Mouse (Mus musculus): ENCODE measurements around the gene Olfr576. TPM values are rescaled to one million over a fixed set of nuclear protein-coding genes. Genes with fewer than 3 reads are reported as not detected.

Olfr576 gene
- not detected for total RNA-seq (2021)
- long read RNA-seq, experiment 1: 0 reads
- long read RNA-seq, experiment 2: 0 reads

DNA sequence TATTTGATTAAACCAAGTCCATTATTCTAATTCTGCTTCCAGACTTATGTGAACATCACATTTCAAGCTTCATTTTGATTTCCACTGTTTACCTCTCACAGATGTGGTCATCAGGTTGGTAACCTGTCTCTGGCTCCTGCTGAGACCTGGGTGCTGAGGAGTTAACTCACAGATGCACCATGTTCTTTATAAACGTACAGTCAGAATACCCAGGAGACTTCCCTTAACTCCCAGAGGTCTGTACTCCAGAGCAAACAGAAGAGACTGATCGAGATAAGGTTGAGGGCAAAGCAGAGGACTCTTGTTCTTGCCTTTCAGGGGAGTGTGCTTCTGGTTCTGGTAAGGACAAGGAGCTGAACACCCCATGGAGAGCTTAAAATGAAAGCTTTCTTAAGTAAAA lies at the start of gene Olfr576:
Gene Olfr576, plus strand, starts transcription at position 301 of the 400 bp plus-strand sequence.
- no peak for DNase-seq

DNA sequence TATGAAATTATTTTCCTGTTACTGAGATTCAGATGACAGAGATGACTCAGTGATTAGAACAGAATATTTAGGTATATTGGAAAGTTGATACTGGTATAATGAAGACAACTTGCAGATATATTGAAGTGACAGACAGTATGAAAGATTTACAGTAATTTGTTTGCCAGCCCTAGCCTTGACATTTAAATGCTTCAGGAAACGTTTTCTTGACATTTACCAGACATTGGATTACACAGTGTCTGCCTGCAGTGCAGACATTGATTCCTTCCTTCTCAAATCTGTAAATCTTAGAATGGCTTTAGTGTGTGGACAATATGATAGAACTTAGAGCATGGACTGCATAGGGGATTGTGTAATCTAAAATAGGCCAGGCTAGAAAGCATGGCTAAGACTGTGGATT lies 47.2 kb upstream of the Olfr576 start:
- DNase-seq: no peak

DNA sequence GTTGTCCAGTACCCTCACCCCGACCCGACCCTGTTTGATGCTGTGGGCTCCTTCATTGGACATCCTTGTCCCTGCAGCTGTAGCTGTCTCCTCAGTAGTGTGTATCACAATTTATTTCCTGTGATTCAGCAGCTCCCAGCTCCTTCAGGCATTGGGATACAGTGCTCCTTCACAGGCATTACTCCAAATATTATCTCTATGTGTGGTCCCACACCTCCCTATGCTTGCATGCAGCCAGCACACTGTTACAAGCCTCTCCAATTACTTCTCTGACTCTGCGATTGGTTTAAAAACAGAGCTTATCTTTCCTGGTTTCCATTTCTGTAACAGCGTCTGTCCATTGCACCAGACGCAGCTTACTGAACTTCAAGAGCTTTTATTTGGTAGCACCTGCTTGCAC lies 46.1 kb upstream of the Olfr576 start:
- DNase-seq: no peak

DNA sequence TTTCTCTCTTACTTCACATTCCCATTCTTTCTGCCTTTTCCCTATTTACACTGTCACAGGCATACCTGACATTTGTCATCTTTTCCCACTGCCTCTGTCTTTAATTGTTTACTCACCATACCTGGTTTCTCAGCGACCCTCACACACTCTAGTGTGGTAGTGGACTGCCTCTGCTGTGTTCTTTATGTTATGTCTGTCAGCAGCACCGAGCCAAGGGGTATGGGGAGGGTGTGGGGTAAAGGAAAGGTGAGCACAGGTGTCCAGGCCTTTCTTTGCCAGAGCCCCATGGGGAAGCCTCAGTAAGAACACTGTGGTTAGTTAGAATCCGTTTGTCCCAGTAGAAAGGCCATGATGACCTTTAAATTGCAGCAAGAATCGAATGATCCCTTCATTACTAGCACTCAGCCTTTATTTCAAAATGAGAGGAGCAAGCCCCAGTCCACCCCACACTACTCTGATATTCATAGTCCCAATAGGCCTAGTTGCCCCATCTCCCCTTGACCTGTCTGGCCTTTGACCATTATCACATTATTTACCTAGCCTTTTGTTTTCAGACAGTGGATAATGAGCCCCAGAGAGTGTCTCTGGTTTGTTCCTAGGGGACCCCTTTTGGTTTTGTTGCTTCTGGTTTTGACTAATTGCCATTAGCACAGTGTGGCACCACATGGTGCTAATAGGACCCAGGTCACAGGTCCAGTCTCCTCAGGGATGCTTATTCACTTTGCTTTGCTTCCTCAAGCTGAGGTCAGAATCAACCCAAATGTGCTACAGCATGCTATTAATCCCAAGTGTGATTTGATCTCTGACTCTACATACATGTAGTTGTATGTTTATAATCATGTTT lies 45.2 kb upstream of the Olfr576 start, which contains the start of gene Olfr571:
Gene Olfr571, minus strand, starts transcription at position 505 of the 844 bp plus-strand sequence.
- DNase-seq: no peak

DNA sequence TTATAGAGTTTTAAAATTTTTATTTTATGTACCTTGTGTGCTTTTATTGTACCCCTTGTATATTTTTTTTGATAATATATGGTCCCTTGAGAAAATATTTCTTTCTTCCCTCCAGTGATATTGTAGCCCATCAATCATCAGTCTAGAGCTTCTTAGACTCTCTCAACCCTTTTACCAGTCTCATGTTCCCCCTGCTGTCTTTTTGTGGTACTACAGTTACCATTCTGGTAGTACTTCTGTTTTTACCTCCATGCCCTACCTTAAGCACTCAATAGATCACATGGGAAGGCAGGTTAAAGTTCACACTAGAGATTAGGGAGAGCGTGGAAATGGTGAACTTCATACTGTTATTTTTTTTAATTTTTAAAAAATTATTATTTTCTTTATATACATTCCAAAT lies 42.8 kb upstream of the Olfr576 start:
- no peak for DNase-seq

DNA sequence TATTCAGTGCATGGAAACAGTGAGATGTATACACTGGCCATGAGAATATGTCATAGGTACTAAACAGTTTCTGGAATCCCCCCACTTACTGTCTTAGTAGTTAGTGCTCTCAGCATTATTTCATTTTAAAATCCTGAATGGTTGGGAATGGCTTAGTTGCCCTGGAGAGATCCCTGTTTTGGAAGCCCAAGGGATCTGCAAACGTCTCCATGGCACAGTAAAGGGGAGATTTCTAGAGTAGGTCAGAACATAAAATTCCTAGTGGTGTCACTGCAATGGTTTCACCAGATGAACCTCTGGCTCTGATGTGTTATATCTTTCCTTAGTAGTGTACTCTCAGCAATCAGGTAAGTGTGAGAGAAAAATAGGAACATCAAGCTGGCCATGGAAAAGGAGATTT lies 38.4 kb upstream of the Olfr576 start, which contains the start of gene Olfr572:
Gene Olfr572, plus strand, starts transcription at position 301 of the 400 bp plus-strand sequence.
- DNase-seq: no peak

DNA sequence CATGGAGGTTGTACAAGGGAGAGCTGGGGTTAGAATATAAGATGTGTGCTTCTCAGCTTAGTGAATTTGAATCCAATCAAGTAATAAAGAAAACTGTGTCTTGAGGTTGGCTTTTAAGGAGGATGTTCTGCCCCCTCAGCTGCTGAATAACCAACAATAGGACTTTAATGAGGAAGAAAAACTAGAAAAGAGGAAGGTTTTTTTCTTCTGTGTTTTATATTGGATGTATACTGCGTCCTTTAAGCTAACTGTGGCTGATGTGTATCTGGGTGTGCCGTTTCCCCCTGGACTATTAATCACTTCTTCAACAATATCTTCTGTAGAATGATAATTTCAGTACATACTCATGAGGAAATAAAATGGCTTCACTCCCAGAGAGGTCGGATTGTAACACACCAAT lies 35.4 kb upstream of the Olfr576 start:
- DNase-seq: no peak

DNA sequence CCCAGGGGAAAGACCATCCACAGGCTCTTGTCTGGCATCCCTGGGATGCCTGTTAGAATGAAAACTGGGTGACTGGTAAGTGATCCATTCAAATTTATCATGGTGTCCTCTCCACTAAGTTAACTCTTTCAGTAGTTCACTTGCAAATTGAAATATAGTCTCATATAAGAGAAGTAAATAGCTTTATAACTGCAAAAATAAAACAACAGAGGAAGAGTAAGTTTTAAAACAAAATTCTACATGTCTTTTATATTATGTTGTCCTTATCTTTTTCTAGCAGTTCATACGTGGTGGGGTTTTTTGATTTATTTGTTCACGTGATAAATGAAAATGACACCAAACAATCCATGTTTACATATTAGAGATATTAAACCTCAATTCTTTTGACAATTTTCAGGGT lies 20.0 kb upstream of the Olfr576 start, which contains the start of gene Olfr573-ps1:
Gene Olfr573-ps1, minus strand, starts transcription at position 101 of the 400 bp plus-strand sequence.
- no peak for DNase-seq

DNA sequence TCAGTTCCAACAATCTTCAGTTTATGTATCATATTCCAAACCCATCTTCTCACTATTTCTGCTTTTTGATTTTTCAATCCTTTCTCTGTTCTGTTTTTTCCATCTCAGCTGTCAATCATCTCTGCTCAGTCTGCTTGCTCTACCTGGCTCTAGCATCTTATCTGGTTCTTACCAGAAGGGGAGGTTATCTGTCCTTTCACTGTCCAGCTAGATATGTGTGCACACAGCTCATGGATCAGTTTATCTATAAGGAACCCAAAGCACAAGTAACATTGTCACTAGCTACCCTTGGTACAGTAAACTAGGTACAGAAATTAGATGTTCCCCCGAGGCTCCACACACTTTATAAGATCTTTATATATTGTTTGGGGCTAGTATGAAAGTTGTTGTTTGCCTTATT lies 19.0 kb upstream of the Olfr576 start:
- no peak for DNase-seq

DNA sequence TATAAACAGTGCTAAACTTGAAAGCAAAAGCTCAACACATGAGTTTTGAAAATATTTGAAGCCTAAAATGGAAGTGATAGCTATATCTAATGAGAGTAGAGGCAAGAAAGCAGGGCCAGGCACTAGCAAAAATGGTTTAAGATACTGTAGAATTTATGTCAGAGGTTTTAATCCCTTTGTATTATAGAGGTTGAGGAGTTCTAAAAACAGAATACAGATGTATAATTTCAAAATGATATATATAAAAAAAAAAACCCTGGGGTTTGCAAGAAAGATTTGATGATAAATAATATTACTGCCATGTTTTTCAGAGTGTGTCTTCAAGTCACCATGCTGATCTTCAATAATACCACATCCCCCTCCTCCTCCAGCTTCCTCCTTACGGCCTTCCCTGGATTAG lies 14.3 kb upstream of the Olfr576 start, which contains the start of gene Olfr574:
Gene Olfr574, plus strand, starts transcription at position 301 of the 400 bp plus-strand sequence.
- DNase-seq: no peak

DNA sequence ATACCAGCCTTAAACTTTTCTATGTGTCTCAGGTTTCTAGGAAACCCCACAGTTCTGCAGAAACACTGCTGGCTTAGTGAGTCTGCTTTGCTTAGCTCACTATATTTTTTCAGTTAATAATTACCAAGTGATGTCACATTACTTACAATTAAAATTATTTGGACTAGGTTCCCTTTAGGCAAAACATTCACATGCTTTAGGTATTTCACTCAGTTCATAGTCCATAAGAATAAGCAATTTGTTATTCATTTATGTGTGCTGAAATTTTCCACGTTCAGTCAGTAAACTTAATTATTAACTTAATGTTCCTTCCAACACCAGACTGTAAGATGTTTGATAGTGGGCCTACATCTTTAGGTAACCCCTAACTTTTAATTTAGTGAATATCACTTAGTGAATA lies 11.7 kb upstream of the Olfr576 start:
- DNase-seq: no peak

DNA sequence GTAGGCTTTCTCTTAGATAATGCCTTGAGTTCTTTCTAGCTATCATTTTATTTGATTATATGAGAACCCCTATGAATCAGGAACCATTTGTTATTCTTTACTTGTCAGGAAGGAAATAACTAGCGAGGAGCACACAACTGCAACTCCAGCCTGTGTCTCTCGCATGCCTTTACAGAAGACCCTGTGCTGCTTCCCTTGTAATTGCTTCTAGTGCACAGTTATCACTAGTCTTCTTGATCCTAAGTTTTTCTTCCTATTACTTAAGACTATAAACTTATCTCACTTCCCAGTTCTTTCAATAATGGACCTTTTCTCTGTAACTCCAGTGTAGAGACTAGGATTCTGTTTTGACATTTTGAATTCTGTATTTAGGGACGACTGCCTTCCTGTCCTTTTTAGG lies 4.3 kb upstream of the Olfr576 start:
- no peak for DNase-seq

DNA sequence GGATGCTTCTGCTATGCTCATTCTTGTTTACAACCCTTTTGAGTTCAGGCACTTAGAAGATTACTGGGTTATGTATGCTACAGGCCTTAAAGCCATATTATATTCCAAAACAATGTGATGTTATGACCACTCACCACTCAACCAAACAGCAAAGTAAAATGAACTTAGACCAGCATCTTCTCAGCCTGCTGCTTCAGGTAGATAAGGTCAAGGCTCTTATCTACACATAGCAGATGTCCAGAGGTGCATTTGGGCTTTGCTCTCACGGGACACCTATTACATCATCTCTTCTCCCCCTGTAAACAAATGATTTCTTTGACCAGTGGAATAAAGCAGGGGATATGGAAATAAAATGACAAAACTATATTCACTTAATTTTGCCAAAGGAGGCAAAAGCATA lies 3.9 kb upstream of the Olfr576 start, which contains the start of gene Olfr575:
Gene Olfr575, minus strand, starts transcription at position 183 of the 400 bp plus-strand sequence.
- DNase-seq: no peak

DNA sequence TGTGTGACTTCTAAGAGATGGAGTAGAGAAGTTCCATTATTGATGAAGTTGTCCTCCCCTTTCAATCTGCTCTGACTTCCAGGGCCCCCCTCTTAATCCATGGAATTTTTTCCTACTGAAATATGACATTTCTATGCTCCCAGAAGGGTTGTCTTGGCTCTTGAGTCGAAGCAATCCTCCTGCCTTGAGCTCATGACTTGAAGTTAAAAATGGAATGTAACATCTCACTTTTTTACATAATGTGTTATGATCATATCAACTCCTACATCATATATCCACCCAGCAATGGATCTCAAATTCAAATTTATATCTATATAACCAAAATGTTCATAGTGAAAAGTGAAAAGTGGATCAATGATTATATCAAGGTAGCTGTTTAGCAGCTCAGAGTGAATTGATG lies 11.9 kb downstream of the Olfr576 start:
- DNase-seq: no peak

DNA sequence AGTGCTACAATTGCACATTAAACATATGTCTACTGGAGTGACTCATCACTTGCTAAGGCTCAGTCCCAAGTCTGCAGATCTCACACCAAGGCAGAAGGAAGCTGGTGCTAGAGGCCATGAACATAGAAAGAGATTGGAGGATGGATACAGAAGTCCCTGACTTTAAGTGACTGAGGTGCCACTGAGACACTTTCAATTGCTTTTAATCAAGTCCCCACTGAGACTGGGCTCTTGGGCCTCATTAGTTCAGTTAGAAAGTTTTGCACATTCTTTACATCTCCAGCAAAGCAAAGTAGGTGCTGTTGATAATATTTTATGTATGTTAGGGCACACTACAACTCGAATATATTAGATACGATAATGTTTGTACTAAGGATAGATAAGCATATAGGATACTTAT lies 13.4 kb downstream of the Olfr576 start, which contains the start of gene Olfr577:
Gene Olfr577, minus strand, starts transcription at position 101 of the 400 bp plus-strand sequence.
- DNase-seq: no peak

DNA sequence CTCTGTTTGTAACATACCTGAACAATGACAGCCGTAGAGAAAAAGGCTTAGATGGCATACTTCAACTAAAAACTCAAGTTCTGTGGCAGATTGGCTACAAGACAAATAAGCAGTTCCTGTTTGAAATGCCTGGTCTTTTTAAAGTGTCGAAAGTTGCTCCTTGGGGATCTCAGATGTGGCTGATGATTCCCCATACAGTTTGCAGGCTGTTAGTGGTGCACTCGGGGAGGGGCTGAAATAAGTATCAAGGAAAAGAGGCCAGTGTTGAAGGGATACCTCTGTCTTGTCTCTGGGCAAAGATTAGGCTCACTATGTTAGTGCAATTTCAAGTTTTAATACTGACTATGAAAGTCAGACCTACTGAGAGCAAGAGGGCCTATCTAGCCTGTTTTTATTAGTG lies 26.8 kb downstream of the Olfr576 start, which contains the start of gene Olfr578:
Gene Olfr578, minus strand, starts transcription at position 101 of the 400 bp plus-strand sequence.
- no peak for DNase-seq

Other genes with a start within 250 kb of the Olfr576 start
- not detected for gene Olfr33, start 243.6 kb upstream of the Olfr576 start, total RNA-seq (2021)
- not detected for gene Olfr559, start 235.2 kb upstream of the Olfr576 start, total RNA-seq (2021)
- gene Olfr560, start 203.3 kb upstream of the Olfr576 start, total RNA-seq (2021): not detected
- 1 to 10 TPM; 1.3 to 1.4 TPM for gene Olfr78, start 203.2 kb upstream of the Olfr576 start, total RNA-seq (2021)
- not detected for gene Olfr561, start 191.4 kb upstream of the Olfr576 start, total RNA-seq (2021)
- not detected for gene Olfr564, start 159.2 kb upstream of the Olfr576 start, total RNA-seq (2021)
- gene Olfr566, start 103.9 kb upstream of the Olfr576 start, total RNA-seq (2021): not detected
- not detected for gene Olfr568, start 85.5 kb upstream of the Olfr576 start, total RNA-seq (2021)
- not detected for gene Olfr569, start 71.8 kb upstream of the Olfr576 start, total RNA-seq (2021)
- gene Olfr570, start 68.1 kb upstream of the Olfr576 start, total RNA-seq (2021): not detected
- not detected for gene Olfr571, start 45.1 kb upstream of the Olfr576 start, total RNA-seq (2021)
- not detected for gene Olfr572, start 38.3 kb upstream of the Olfr576 start, total RNA-seq (2021)
- not detected for gene Olfr573-ps1, start 20.1 kb upstream of the Olfr576 start, total RNA-seq (2021)
- not detected for gene Olfr574, start 14.2 kb upstream of the Olfr576 start, total RNA-seq (2021)
- gene Olfr575, start 3.9 kb upstream of the Olfr576 start, total RNA-seq (2021): not detected
- gene Olfr577, start 13.3 kb downstream of the Olfr576 start, total RNA-seq (2021): not detected
- not detected for gene Olfr578, start 26.7 kb downstream of the Olfr576 start, total RNA-seq (2021)
- not detected for gene Olfr582, start 75.4 kb downstream of the Olfr576 start, total RNA-seq (2021)
- not detected for gene Olfr583, start 88.6 kb downstream of the Olfr576 start, total RNA-seq (2021)
- not detected for gene Olfr584, start 119.2 kb downstream of the Olfr576 start, total RNA-seq (2021)
- gene Olfr585, start 135.1 kb downstream of the Olfr576 start, total RNA-seq (2021): not detected
- not detected for gene Olfr586, start 163.0 kb downstream of the Olfr576 start, total RNA-seq (2021)
- not detected for gene Olfr588-ps1, start 178.2 kb downstream of the Olfr576 start, total RNA-seq (2021)
- not detected for gene Olfr589, start 193.7 kb downstream of the Olfr576 start, total RNA-seq (2021)
- gene Olfr591, start 215.7 kb downstream of the Olfr576 start, total RNA-seq (2021): not detected
- gene Olfr592, start 222.1 kb downstream of the Olfr576 start, total RNA-seq (2021): not detected
- gene Olfr593, start 249.2 kb downstream of the Olfr576 start, total RNA-seq (2021): not detected

All from gastrocnemius, postnatal 10 days (tissue).